In genomic region chr1:186604124-186604523, GRCm38 (mm10) we compare ENCODE assay signal across 26 mouse cellular contexts.
DNase-seq lines count a peak whose midpoint lies in the region; ATAC-seq and TF ChIP-seq lines count a peak whose summit lies in the region.
"Had no signal": no experiment of that assay in that cellular context is flagged by ENCODE, and none has a peak within 500 bp of the region (broad histone marks: within the 10 kb centered on the region; RNA-seq: fewer than 3 reads in every experiment).

No protein-coding gene starts in this region.

- no peak overlapping the region for H3K4me2 ChIP-seq in lung, postnatal 0 days (replicated peaks; ENCODE audit: low read depth, low read length)
- H3K4me2 ChIP-seq: embryonic facial prominence, embryonic 13.5 days; forebrain, embryonic 12.5 days; heart, embryonic 11.5 days; hindbrain, embryonic 12.5 days; hindbrain, embryonic 15.5 days had no signal

- H3K36me3 ChIP-seq in lung, postnatal 0 days (ENCODE audit: insufficient read depth, low read length), result no peaks in the 10 kb centered on the region
- H3K36me3 ChIP-seq: embryonic facial prominence, embryonic 10.5 days; embryonic facial prominence, embryonic 13.5 days; forebrain, embryonic 12.5 days; hindbrain, embryonic 12.5 days; hindbrain, embryonic 15.5 days had no signal

- no peak for TF ChIP-seq EP300 in lung, postnatal 0 days (IDR thresholded peaks at IDR 0.05)

- no peak for TF ChIP-seq POLR2A in lung, adult 2 months (IDR thresholded peaks at IDR 0.05; ENCODE audit: borderline replicate concordance, extremely low read depth, low read depth, low read length)

- H3K4me3 ChIP-seq in lung, postnatal 0 days (ENCODE audit: low read depth, low read length), result no peak overlapping the region
- no peak overlapping the region for H3K4me3 ChIP-seq in lung, adult 2 months (replicated peaks; ENCODE audit: extremely low read depth, low read depth, low read length)
- H3K4me3 ChIP-seq: embryonic facial prominence, embryonic 10.5 days; embryonic facial prominence, embryonic 13.5 days; erythroblast, embryonic 14.5 days; forebrain, embryonic 12.5 days; gastrocnemius, adult 2 months; hindbrain, embryonic 12.5 days; hindbrain, embryonic 15.5 days had no signal

- 89% methylated on average over 5 of the region's 5 CpGs for WGBS in lung, postnatal 0 days
- WGBS in lung, adult 2 months, result 86% methylated on average over 5 of the region's 5 CpGs

- no peaks in the 10 kb centered on the region for H3K27me3 ChIP-seq in lung, postnatal 0 days (replicated peaks; ENCODE audit: insufficient read depth, low read length)
- H3K27me3 ChIP-seq: embryonic facial prominence, embryonic 13.5 days; forebrain, embryonic 12.5 days; hindbrain, embryonic 12.5 days; hindbrain, embryonic 15.5 days had no signal

- no peak for TF ChIP-seq CTCF in lung, postnatal 0 days (IDR thresholded peaks at IDR 0.05)
- TF ChIP-seq CTCF in lung, adult 2 months (IDR thresholded peaks at IDR 0.05; ENCODE audit: insufficient read depth, low read length), result no peak

- no peaks in the 10 kb centered on the region for H3K9me3 ChIP-seq in lung, postnatal 0 days (ENCODE audit: low read length)
- H3K9me3 ChIP-seq: embryonic facial prominence, embryonic 10.5 days; embryonic facial prominence, embryonic 13.5 days; forebrain, embryonic 12.5 days; hindbrain, embryonic 12.5 days; hindbrain, embryonic 15.5 days had no signal

- peak; percentile 44 to 52 for DNase-seq in cerebellum, postnatal 14 days
- no peak for DNase-seq in cerebellum, postnatal 36 days
- DNase-seq in lung, postnatal 0 days (ENCODE audit: low spot score), result no peak
- DNase-seq in lung, adult 2 months, result no peak
- peak; percentile 26 for DNase-seq in 3134 (ENCODE audit: extremely low read depth, insufficient read length, low spot score)
- peak; percentile 94 for DNase-seq in Muller cell, postnatal 12 days (ENCODE audit: inconsistent ontology term)
- no peak for DNase-seq in liver
- DNase-seq: adrenal gland, adult 2 months; adrenal gland, postnatal 14 days; cerebellum, adult 11 months; cerebellum, adult 2 months; cerebellum, postnatal 25 days; embryo, embryonic 11 days; gastrocnemius, adult 2 months; gastrocnemius, postnatal 14 days; heart, adult 11 months had no signal

- ATAC-seq in lung, postnatal 0 days, result peak; percentile 30; the same call in 1 of the 2 replicates
- ATAC-seq: forebrain, embryonic 16.5 days; inflammation-experienced regulatory T-cells, adult 6 months; intestine, embryonic 16.5 days had no signal

- no peaks in the 10 kb centered on the region for H3K4me1 ChIP-seq in lung, postnatal 0 days (ENCODE audit: insufficient read depth, low read depth, low read length)
- no peaks in the 10 kb centered on the region for H3K4me1 ChIP-seq in lung, adult 2 months (ENCODE audit: control insufficient read depth, insufficient read depth, low read length)

- H3K9ac ChIP-seq in lung, postnatal 0 days (replicated peaks; ENCODE audit: low read depth), result no peak overlapping the region
- H3K9ac ChIP-seq: embryonic facial prominence, embryonic 13.5 days; forebrain, embryonic 12.5 days; hindbrain, embryonic 12.5 days; hindbrain, embryonic 15.5 days had no signal

- H3K27ac ChIP-seq in lung, postnatal 0 days (ENCODE audit: low read length), result no peak overlapping the region
- H3K27ac ChIP-seq: embryonic facial prominence, embryonic 10.5 days; embryonic facial prominence, embryonic 13.5 days; forebrain, embryonic 12.5 days; gastrocnemius, adult 2 months; hindbrain, embryonic 12.5 days; hindbrain, embryonic 15.5 days had no signal

Comparison
In these comparisons a context has a peak if more than half of its experiments do, and no peak if none do; other contexts are left out.
1. DNase-seq: peak in cerebellum, postnatal 14 days (2 of 2), 3134 (single experiment) and Muller cell, postnatal 12 days (single experiment); none in cerebellum, postnatal 36 days (0 of 2), lung, postnatal 0 days (single experiment), lung, adult 2 months (single experiment) and liver (single experiment).